Mouse (Mus musculus): Measurements from ENCODE around the gene P2ry12. TPM values are rescaled to one million over a fixed set of nuclear protein-coding genes. Genes with fewer than 3 reads are reported as not detected.

P2ry12 gene
- total and polyA plus RNA-seq, 2 experiments = 1.7 to 2.3 TPM

GRCm38 (mm10) chr3:59295699-59296562 lies 33.3 kb upstream of the P2ry12 start:
- Histone ChIP-seq H3K79me2 (ENCODE audit: control insufficient read depth, insufficient read depth, low read length) (no peaks in the 10 kb centered on the region), H3K4me1 (ENCODE audit: control insufficient read depth, insufficient read depth, low read length) (no peaks in the 10 kb centered on the region), H3K27me3 (ENCODE audit: control insufficient read depth, insufficient read depth, low read length) (no peaks in the 10 kb centered on the region), H3K36me3 (ENCODE audit: control insufficient read depth, insufficient read depth, low read length) (no peaks in the 10 kb centered on the region), H3K9ac (ENCODE audit: low read depth, low read length) (no peak overlapping the region), H3K4me3 (ENCODE audit: insufficient read depth, low read depth, low read length) (no peak overlapping the region), H3K27ac (replicated peaks; ENCODE audit: insufficient read depth, low read depth, low read length) (no peak overlapping the region)
- WGBS = 94% methylated on average over 16 of the region's 16 CpGs
- TF ChIP-seq POLR2A (IDR thresholded peaks at IDR 0.05; ENCODE audit: extremely low read depth, insufficient read depth, low read length) (no peak), CTCF (IDR thresholded peaks at IDR 0.05; ENCODE audit: low read depth, low read length) (no peak)
- no peak for DNase-seq (ENCODE audit: extremely low read depth, low read depth, low spot score)

GRCm38 (mm10) chr3:59293437-59294199 lies 30.9 kb upstream of the P2ry12 start:
- WGBS = 92% methylated on average over 5 of the region's 5 CpGs
- Histone ChIP-seq H3K79me2 (ENCODE audit: control insufficient read depth, insufficient read depth, low read length) (no peaks in the 10 kb centered on the region), H3K27me3 (ENCODE audit: control insufficient read depth, insufficient read depth, low read length) (no peaks in the 10 kb centered on the region)

GRCm38 (mm10) chr3:59290551-59290950 lies 27.9 kb upstream of the P2ry12 start:
- no peak overlapping the region for H3K9ac ChIP-seq (ENCODE audit: low read depth, low read length)
- H3K27ac ChIP-seq (replicated peaks; ENCODE audit: insufficient read depth, low read depth, low read length) = no peak overlapping the region
- no peak for TF ChIP-seq POLR2A (IDR thresholded peaks at IDR 0.05; ENCODE audit: extremely low read depth, insufficient read depth, low read length)
- no peak for TF ChIP-seq CTCF (IDR thresholded peaks at IDR 0.05; ENCODE audit: low read depth, low read length)
- no peaks in the 10 kb centered on the region for H3K79me2 ChIP-seq (ENCODE audit: control insufficient read depth, insufficient read depth, low read length)
- 17% methylated on average over 2 of the region's 2 CpGs for WGBS
- no peak overlapping the region for H3K4me3 ChIP-seq (ENCODE audit: insufficient read depth, low read depth, low read length)
- H3K4me1 ChIP-seq (ENCODE audit: control insufficient read depth, insufficient read depth, low read length) = no peaks in the 10 kb centered on the region
- DNase-seq (ENCODE audit: extremely low read depth, low read depth, low spot score) = peak; percentile 19
- no peaks in the 10 kb centered on the region for H3K27me3 ChIP-seq (ENCODE audit: control insufficient read depth, insufficient read depth, low read length)
- H3K36me3 ChIP-seq (ENCODE audit: control insufficient read depth, insufficient read depth, low read length) = no peaks in the 10 kb centered on the region

More at GRCm38 (mm10) chr3:59293437-59294199, 30.9 kb upstream of the P2ry12 start:
- no peak for DNase-seq (ENCODE audit: extremely low read depth, low read depth, low spot score)
- no peak overlapping the region for H3K27ac ChIP-seq (replicated peaks; ENCODE audit: insufficient read depth, low read depth, low read length)
- H3K9ac ChIP-seq (ENCODE audit: low read depth, low read length) = no peak overlapping the region
- no peak overlapping the region for H3K4me3 ChIP-seq (ENCODE audit: insufficient read depth, low read depth, low read length)
- no peak for TF ChIP-seq POLR2A (IDR thresholded peaks at IDR 0.05; ENCODE audit: extremely low read depth, insufficient read depth, low read length)
- no peak for TF ChIP-seq CTCF (IDR thresholded peaks at IDR 0.05; ENCODE audit: low read depth, low read length)
- no peaks in the 10 kb centered on the region for H3K36me3 ChIP-seq (ENCODE audit: control insufficient read depth, insufficient read depth, low read length)
- H3K4me1 ChIP-seq (ENCODE audit: control insufficient read depth, insufficient read depth, low read length) = no peaks in the 10 kb centered on the region

- no peak for DNase-seq (ENCODE audit: extremely low read depth, low read depth, low spot score)
- Histone ChIP-seq H3K27me3 (ENCODE audit: control insufficient read depth, insufficient read depth, low read length) (no peaks in the 10 kb centered on the region), H3K4me3 (ENCODE audit: insufficient read depth, low read depth, low read length) (no peak overlapping the region), H3K9ac (ENCODE audit: low read depth, low read length) (no peak overlapping the region), H3K27ac (replicated peaks; ENCODE audit: insufficient read depth, low read depth, low read length) (no peak overlapping the region), H3K4me1 (ENCODE audit: control insufficient read depth, insufficient read depth, low read length) (no peaks in the 10 kb centered on the region), H3K36me3 (ENCODE audit: control insufficient read depth, insufficient read depth, low read length) (no peaks in the 10 kb centered on the region), H3K79me2 (ENCODE audit: control insufficient read depth, insufficient read depth, low read length) (no peaks in the 10 kb centered on the region)
- no peak for TF ChIP-seq POLR2A (IDR thresholded peaks at IDR 0.05; ENCODE audit: extremely low read depth, insufficient read depth, low read length)
- TF ChIP-seq CTCF (IDR thresholded peaks at IDR 0.05; ENCODE audit: low read depth, low read length) = no peak
These were observed 15.9 kb upstream of the P2ry12 start for GRCm38 (mm10) chr3:59278620-59279019.

- no peaks in the 10 kb centered on the region for H3K79me2 ChIP-seq (ENCODE audit: control insufficient read depth, insufficient read depth, low read length)
- 97% methylated on average over 3 of the region's 3 CpGs for WGBS
- DNase-seq (ENCODE audit: extremely low read depth, low read depth, low spot score) = no peak
- no peak overlapping the region for H3K4me3 ChIP-seq (ENCODE audit: insufficient read depth, low read depth, low read length)
- TF ChIP-seq POLR2A (IDR thresholded peaks at IDR 0.05; ENCODE audit: extremely low read depth, insufficient read depth, low read length) = no peak
- no peak for TF ChIP-seq CTCF (IDR thresholded peaks at IDR 0.05; ENCODE audit: low read depth, low read length)
- H3K36me3 ChIP-seq (ENCODE audit: control insufficient read depth, insufficient read depth, low read length) = no peaks in the 10 kb centered on the region
- no peak overlapping the region for H3K27ac ChIP-seq (replicated peaks; ENCODE audit: insufficient read depth, low read depth, low read length)
- no peak overlapping the region for H3K9ac ChIP-seq (ENCODE audit: low read depth, low read length)
- no peaks in the 10 kb centered on the region for H3K4me1 ChIP-seq (ENCODE audit: control insufficient read depth, insufficient read depth, low read length)
- H3K27me3 ChIP-seq (ENCODE audit: control insufficient read depth, insufficient read depth, low read length) = no peaks in the 10 kb centered on the region
These were observed 15.5 kb upstream of the P2ry12 start for GRCm38 (mm10) chr3:59278254-59278533.
